Comparison of ENCODE assay signal across 23 mouse cellular contexts in genomic region chr15:98514146-98514545, GRCm38 (mm10). TPM values are rescaled to one million over a fixed set of nuclear protein-coding genes. Genes with fewer than 3 reads are reported as not detected.
DNase-seq lines count a peak whose midpoint lies in the region; ATAC-seq and TF ChIP-seq lines count a peak whose summit lies in the region.
"Had no signal": no experiment of that assay in that cellular context is flagged by ENCODE, and none has a peak within 500 bp of the region (broad histone marks: within the 10 kb centered on the region; RNA-seq: fewer than 3 reads in every experiment).

No protein-coding gene starts in this region.

- no peak overlapping the region for H3K4me3 ChIP-seq in bone marrow macrophage, adult 2 months (ENCODE audit: insufficient read depth, low read length)
- H3K4me3 ChIP-seq: embryonic facial prominence, embryonic 10.5 days; hindbrain, embryonic 15.5 days; layer of hippocampus, adult 2 months; neural tube, embryonic 12.5 days had no signal

- DNase-seq in spleen, adult 18-20 months: peak; percentile 23 to 26
- no peak for DNase-seq in spleen, postnatal 4 days (ENCODE audit: low spot score in 2 of 2)
- DNase-seq in naive thymus-derived CD4-positive, alpha-beta T cell, adult 2 months (ENCODE audit: low read depth): peak; percentile 79
- DNase-seq in thymus, postnatal 36 days: peak; percentile 60 to 70
- DNase-seq in left cerebral cortex, adult 18-20 months (ENCODE audit: low spot score in 2 of 2): no peak
- DNase-seq in cerebellum, adult 9-11 months: no peak
- DNase-seq: adrenal gland, postnatal 10 days; cerebellum, adult 9-10 months; kidney, adult 8-10 months had no signal

- no peak for ATAC-seq in frontal cortex, adult (ENCODE audit: low TSS enrichment)

- no peak for TF ChIP-seq CTCF in bone marrow macrophage, adult 2 months (IDR thresholded peaks at IDR 0.05; ENCODE audit: low read depth, low read length)

- no peak for TF ChIP-seq POLR2A in bone marrow macrophage, adult 2 months (IDR thresholded peaks at IDR 0.05; ENCODE audit: borderline replicate concordance, low read depth, low read length)

- peaks cover 30% of the 10 kb centered on the region for H3K4me1 ChIP-seq in bone marrow macrophage, adult 2 months (ENCODE audit: control insufficient read depth, insufficient read depth, low read length)

- peak overlapping the region; percentile 97 for H3K27ac ChIP-seq in bone marrow macrophage, adult 2 months (ENCODE audit: insufficient read depth, low read depth, low read length)
- H3K27ac ChIP-seq: embryonic facial prominence, embryonic 10.5 days; hindbrain, embryonic 15.5 days; layer of hippocampus, adult 2 months; neural tube, embryonic 12.5 days had no signal

RNA-seq across cellular contexts. Expression of gene Kansl2, which starts 19.9 kb away (rescaled TPM):
- 56.6 and 62.4 TPM in 2 replicates for polyA plus RNA-seq in bone marrow macrophage, adult 2 months (2012; ENCODE audit: insufficient read depth, insufficient read length, missing spikeins)
- total RNA-seq in left cerebral cortex, adult 18-20 months (2021): 10 to 100 TPM; 58.2 to 59.7 TPM

RNA-seq across cellular contexts. Expression of gene Olfr279, which starts 21.9 kb away (rescaled TPM):
- polyA plus RNA-seq in bone marrow macrophage, adult 2 months (2012; ENCODE audit: insufficient read depth, insufficient read length, missing spikeins): not detected in 2 replicates
- not detected for total RNA-seq in left cerebral cortex, adult 18-20 months (2021)
- total RNA-seq: adrenal gland, postnatal 10 days; layer of hippocampus, adult 2 months; left cerebral cortex, postnatal 10 days; liver, adult 2 months had no signal
- polyA plus RNA-seq: embryonic facial prominence, embryonic 10.5 days; frontal cortex, adult 2 months; gonadal fat pad, adult 2 months; heart, postnatal 0 days; hindbrain, embryonic 15.5 days; liver, adult 2 months; lung, embryonic 16.5 days; midbrain, embryonic 11.5 days; neural tube, embryonic 12.5 days; urinary bladder, adult 2 months had no signal

RNA-seq across cellular contexts. Expression of gene Lalba, which starts 31.6 kb away (rescaled TPM):
- not detected in 2 replicates for polyA plus RNA-seq in bone marrow macrophage, adult 2 months (2012; ENCODE audit: insufficient read depth, insufficient read length, missing spikeins)
- total RNA-seq in left cerebral cortex, adult 18-20 months (2021): not detected
- total RNA-seq: layer of hippocampus, adult 2 months; left cerebral cortex, postnatal 10 days; liver, adult 2 months had no signal
- polyA plus RNA-seq: frontal cortex, adult 2 months; hindbrain, embryonic 15.5 days; liver, adult 2 months; midbrain, embryonic 11.5 days; neural tube, embryonic 12.5 days; urinary bladder, adult 2 months had no signal

RNA-seq across cellular contexts. Expression of gene OR5BS1P, which starts 44.5 kb away (rescaled TPM):
- not detected in 2 replicates for polyA plus RNA-seq in bone marrow macrophage, adult 2 months (2012; ENCODE audit: insufficient read depth, insufficient read length, missing spikeins)
- not detected for total RNA-seq in left cerebral cortex, adult 18-20 months (2021)
- total RNA-seq: adrenal gland, postnatal 10 days; layer of hippocampus, adult 2 months; left cerebral cortex, postnatal 10 days; liver, adult 2 months had no signal
- polyA plus RNA-seq: embryonic facial prominence, embryonic 10.5 days; frontal cortex, adult 2 months; gonadal fat pad, adult 2 months; heart, postnatal 0 days; hindbrain, embryonic 15.5 days; liver, adult 2 months; lung, embryonic 16.5 days; midbrain, embryonic 11.5 days; neural tube, embryonic 12.5 days had no signal

RNA-seq across cellular contexts. Expression of gene Ccnt1, which starts 56.6 kb away (rescaled TPM):
- polyA plus RNA-seq in bone marrow macrophage, adult 2 months (2012; ENCODE audit: insufficient read depth, insufficient read length, missing spikeins): 42.6 and 44.0 TPM in 2 replicates
- 10 to 100 TPM; 40.4 to 46.0 TPM for total RNA-seq in left cerebral cortex, adult 18-20 months (2021)

Comparison
In these comparisons a context has a peak if more than half of its experiments do, and no peak if none do; other contexts are left out.
1. DNase-seq: peak in spleen, adult 18-20 months (2 of 2), naive thymus-derived CD4-positive, alpha-beta T cell, adult 2 months (single experiment) and thymus, postnatal 36 days (2 of 2); none in spleen, postnatal 4 days (0 of 2), left cerebral cortex, adult 18-20 months (0 of 2) and cerebellum, adult 9-11 months (single experiment).